Mouse (Mus musculus): Measurements from ENCODE around the gene Susd5. TPM values are rescaled to one million over a fixed set of nuclear protein-coding genes. Genes with fewer than 3 reads are reported as not detected.

The Susd5 gene
- polyA plus RNA-seq (2014; fragmentation: Nextera tagmentation; extraction: Ambion mirVana): 0.05 TPM in 1 of 2 replicates, not detected in the other

- WGBS: under 1% methylated on average over 58 of the region's 60 CpGs
- Histone ChIP-seq H3K4me2 (ENCODE audit: low read length) (peak within 1 kb of the TSS; percentile 76), H3K27ac (ENCODE audit: low read depth, low read length) (no peak within 1 kb of the TSS), H3K36me3 (ENCODE audit: control insufficient read depth, insufficient read depth, low read length) (no peaks in the 10 kb centered on the region), H3K27me3 (replicated peaks; ENCODE audit: control insufficient read depth, insufficient read depth, low read length) (peaks cover 22% of the 10 kb centered on the region), H3K4me1 (ENCODE audit: control insufficient read depth, insufficient read depth, low read length) (no peaks in the 10 kb centered on the region), H3K4me3 (ENCODE audit: low read depth, low read length) (peak within 1 kb of the TSS; percentile 41), H3K9ac (ENCODE audit: low read length) (peak within 1 kb of the TSS; percentile 50), H3K9me3 (replicated peaks; ENCODE audit: control insufficient read depth, low read length) (no peaks in the 10 kb centered on the region)
- peak; percentile 21 for DNase-seq (ENCODE audit: low spot score)
- peak; percentile 54 for ATAC-seq
Observed at GRCm38 (mm10) chr9:114057090-114057796, at the start of gene Susd5. TSS of gene Susd5 (plus strand) at chr9:114057140.

- WGBS: 94% methylated on average over 9 of the region's 9 CpGs
- Histone ChIP-seq H3K9me3 (replicated peaks; ENCODE audit: control insufficient read depth, low read length) (no peaks in the 10 kb centered on the region), H3K27me3 (replicated peaks; ENCODE audit: control insufficient read depth, insufficient read depth, low read length) (no peaks in the 10 kb centered on the region), H3K4me1 (ENCODE audit: control insufficient read depth, insufficient read depth, low read length) (no peaks in the 10 kb centered on the region), H3K9ac (ENCODE audit: low read length) (no peak overlapping the region), H3K4me2 (ENCODE audit: low read length) (no peak overlapping the region), H3K36me3 (ENCODE audit: control insufficient read depth, insufficient read depth, low read length) (no peaks in the 10 kb centered on the region), H3K27ac (ENCODE audit: low read depth, low read length) (no peak overlapping the region), H3K4me3 (ENCODE audit: low read depth, low read length) (no peak overlapping the region)
- no peak for ATAC-seq
- no peak for DNase-seq (ENCODE audit: low spot score)
Observed at GRCm38 (mm10) chr9:114007850-114008350, 49.0 kb upstream of the Susd5 start.

GRCm38 (mm10) chr9:114009526-114009925, 47.4 kb upstream of the Susd5 start:
- H3K27ac ChIP-seq (ENCODE audit: low read depth, low read length): no peak overlapping the region
- no peaks in the 10 kb centered on the region for H3K9me3 ChIP-seq (replicated peaks; ENCODE audit: control insufficient read depth, low read length)
- no peak overlapping the region for H3K9ac ChIP-seq (ENCODE audit: low read length)
- no peaks in the 10 kb centered on the region for H3K27me3 ChIP-seq (replicated peaks; ENCODE audit: control insufficient read depth, insufficient read depth, low read length)
- no peak for ATAC-seq
- no peak for DNase-seq (ENCODE audit: low spot score)
- H3K4me2 ChIP-seq (ENCODE audit: low read length): no peak overlapping the region
- no peaks in the 10 kb centered on the region for H3K36me3 ChIP-seq (ENCODE audit: control insufficient read depth, insufficient read depth, low read length)
- H3K4me3 ChIP-seq (ENCODE audit: low read depth, low read length): no peak overlapping the region
- WGBS: 29% methylated on average over 5 of the region's 5 CpGs
- no peaks in the 10 kb centered on the region for H3K4me1 ChIP-seq (ENCODE audit: control insufficient read depth, insufficient read depth, low read length)

GRCm38 (mm10) chr9:114011203-114011602, 45.7 kb upstream of the Susd5 start:
- Histone ChIP-seq H3K4me3 (ENCODE audit: low read depth, low read length) (no peak overlapping the region), H3K27me3 (replicated peaks; ENCODE audit: control insufficient read depth, insufficient read depth, low read length) (no peaks in the 10 kb centered on the region), H3K36me3 (ENCODE audit: control insufficient read depth, insufficient read depth, low read length) (no peaks in the 10 kb centered on the region), H3K9ac (ENCODE audit: low read length) (no peak overlapping the region), H3K4me1 (ENCODE audit: control insufficient read depth, insufficient read depth, low read length) (no peaks in the 10 kb centered on the region), H3K27ac (ENCODE audit: low read depth, low read length) (no peak overlapping the region), H3K9me3 (replicated peaks; ENCODE audit: control insufficient read depth, low read length) (no peaks in the 10 kb centered on the region), H3K4me2 (ENCODE audit: low read length) (no peak overlapping the region)
- DNase-seq (ENCODE audit: low spot score): no peak
- no peak for ATAC-seq
- 73% methylated on average over 18 of the region's 18 CpGs for WGBS

- 82% methylated on average over 1 of the region's 1 CpGs for WGBS
- no peak overlapping the region for H3K4me2 ChIP-seq (ENCODE audit: low read length)
- no peaks in the 10 kb centered on the region for H3K36me3 ChIP-seq (ENCODE audit: control insufficient read depth, insufficient read depth, low read length)
- no peak overlapping the region for H3K27ac ChIP-seq (ENCODE audit: low read depth, low read length)
- DNase-seq (ENCODE audit: low spot score) (no peak), ATAC-seq (no peak)
- H3K4me1 ChIP-seq (ENCODE audit: control insufficient read depth, insufficient read depth, low read length): no peaks in the 10 kb centered on the region
- H3K9ac ChIP-seq (ENCODE audit: low read length): no peak overlapping the region
- no peaks in the 10 kb centered on the region for H3K9me3 ChIP-seq (replicated peaks; ENCODE audit: control insufficient read depth, low read length)
- no peak overlapping the region for H3K4me3 ChIP-seq (ENCODE audit: low read depth, low read length)
- no peaks in the 10 kb centered on the region for H3K27me3 ChIP-seq (replicated peaks; ENCODE audit: control insufficient read depth, insufficient read depth, low read length)
Observed at GRCm38 (mm10) chr9:114014034-114014433, 42.9 kb upstream of the Susd5 start.

- Histone ChIP-seq H3K4me3 (ENCODE audit: low read depth, low read length) (no peak overlapping the region), H3K4me2 (ENCODE audit: low read length) (no peak overlapping the region)
- WGBS: 89% methylated on average over 4 of the region's 4 CpGs
Observed at GRCm38 (mm10) chr9:114015724-114016123, 41.2 kb upstream of the Susd5 start.

GRCm38 (mm10) chr9:114016402-114016801, 40.5 kb upstream of the Susd5 start:
- no peak for ATAC-seq
- H3K4me2 ChIP-seq (ENCODE audit: low read length): no peak overlapping the region
- no peaks in the 10 kb centered on the region for H3K27me3 ChIP-seq (replicated peaks; ENCODE audit: control insufficient read depth, insufficient read depth, low read length)
- no peak for DNase-seq (ENCODE audit: low spot score)
- 79% methylated on average over 4 of the region's 4 CpGs for WGBS
- no peak overlapping the region for H3K4me3 ChIP-seq (ENCODE audit: low read depth, low read length)
- no peaks in the 10 kb centered on the region for H3K9me3 ChIP-seq (replicated peaks; ENCODE audit: control insufficient read depth, low read length)
- no peaks in the 10 kb centered on the region for H3K36me3 ChIP-seq (ENCODE audit: control insufficient read depth, insufficient read depth, low read length)
- H3K27ac ChIP-seq (ENCODE audit: low read depth, low read length): no peak overlapping the region
- no peaks in the 10 kb centered on the region for H3K4me1 ChIP-seq (ENCODE audit: control insufficient read depth, insufficient read depth, low read length)
- no peak overlapping the region for H3K9ac ChIP-seq (ENCODE audit: low read length)

More at GRCm38 (mm10) chr9:114015724-114016123, 41.2 kb upstream of the Susd5 start:
- ATAC-seq: no peak
- Histone ChIP-seq H3K4me1 (ENCODE audit: control insufficient read depth, insufficient read depth, low read length) (no peaks in the 10 kb centered on the region), H3K9me3 (replicated peaks; ENCODE audit: control insufficient read depth, low read length) (no peaks in the 10 kb centered on the region), H3K36me3 (ENCODE audit: control insufficient read depth, insufficient read depth, low read length) (no peaks in the 10 kb centered on the region), H3K27me3 (replicated peaks; ENCODE audit: control insufficient read depth, insufficient read depth, low read length) (no peaks in the 10 kb centered on the region), H3K9ac (ENCODE audit: low read length) (no peak overlapping the region), H3K27ac (ENCODE audit: low read depth, low read length) (no peak overlapping the region)
- no peak for DNase-seq (ENCODE audit: low spot score)

GRCm38 (mm10) chr9:114019012-114019762, 37.8 kb upstream of the Susd5 start:
- H3K4me1 ChIP-seq (ENCODE audit: control insufficient read depth, insufficient read depth, low read length): no peaks in the 10 kb centered on the region
- no peak overlapping the region for H3K9ac ChIP-seq (ENCODE audit: low read length)
- H3K27me3 ChIP-seq (replicated peaks; ENCODE audit: control insufficient read depth, insufficient read depth, low read length): no peaks in the 10 kb centered on the region
- no peak for ATAC-seq
- H3K4me2 ChIP-seq (ENCODE audit: low read length): no peak overlapping the region
- no peak overlapping the region for H3K4me3 ChIP-seq (ENCODE audit: low read depth, low read length)
- H3K27ac ChIP-seq (ENCODE audit: low read depth, low read length): no peak overlapping the region
- no peak for DNase-seq (ENCODE audit: low spot score)
- no peaks in the 10 kb centered on the region for H3K36me3 ChIP-seq (ENCODE audit: control insufficient read depth, insufficient read depth, low read length)
- H3K9me3 ChIP-seq (replicated peaks; ENCODE audit: control insufficient read depth, low read length): no peaks in the 10 kb centered on the region
- WGBS: 91% methylated on average over 7 of the region's 7 CpGs

GRCm38 (mm10) chr9:114022141-114022540, 34.8 kb upstream of the Susd5 start:
- no peak for DNase-seq (ENCODE audit: low spot score)
- H3K4me3 ChIP-seq (ENCODE audit: low read depth, low read length): no peak overlapping the region
- H3K27me3 ChIP-seq (replicated peaks; ENCODE audit: control insufficient read depth, insufficient read depth, low read length): no peaks in the 10 kb centered on the region
- no peak overlapping the region for H3K4me2 ChIP-seq (ENCODE audit: low read length)
- H3K4me1 ChIP-seq (ENCODE audit: control insufficient read depth, insufficient read depth, low read length): peaks cover 8% of the 10 kb centered on the region
- WGBS: 71% methylated on average over 4 of the region's 4 CpGs
- H3K36me3 ChIP-seq (ENCODE audit: control insufficient read depth, insufficient read depth, low read length): no peaks in the 10 kb centered on the region
- ATAC-seq: no peak
- H3K9me3 ChIP-seq (replicated peaks; ENCODE audit: control insufficient read depth, low read length): no peaks in the 10 kb centered on the region
- H3K9ac ChIP-seq (ENCODE audit: low read length): no peak overlapping the region
- no peak overlapping the region for H3K27ac ChIP-seq (ENCODE audit: low read depth, low read length)
